In genomic region chr15:81192858-81193257, GRCm38 (mm10) we compare ENCODE assay signal across 21 mouse cellular contexts. TPM values are rescaled to one million over a fixed set of nuclear protein-coding genes. Genes with fewer than 3 reads are reported as not detected.
"Had no signal": no experiment of that assay in that cellular context is flagged by ENCODE, and none has a peak within 500 bp of the region (broad histone marks: within the 10 kb centered on the region; RNA-seq: fewer than 3 reads in every experiment).

No protein-coding gene starts in this region.

- H3K4me3 ChIP-seq: limb, embryonic 10.5 days; limb, embryonic 13.5 days; liver, embryonic 13.5 days; neural tube, embryonic 12.5 days; neural tube, embryonic 15.5 days had no signal

- DNase-seq: kidney, adult 2 months; kidney, postnatal 25 days; liver; liver, embryonic 13.5 days; lung, adult 2 months; lung, postnatal 14 days; lung, postnatal 4 days; midbrain, embryonic 14.5 days; right cerebral cortex, adult 18-20 months; right cerebral cortex, postnatal 14 days; right cerebral cortex, postnatal 4 days; thymus, adult 18-20 months; thymus, postnatal 36 days had no signal

- H3K27me3 ChIP-seq: limb, embryonic 13.5 days; liver, embryonic 13.5 days; neural tube, embryonic 12.5 days; neural tube, embryonic 15.5 days had no signal

- H3K36me3 ChIP-seq: liver, embryonic 13.5 days; neural tube, embryonic 12.5 days; neural tube, embryonic 15.5 days had no signal

- H3K27ac ChIP-seq: kidney, postnatal 0 days; limb, embryonic 10.5 days; limb, embryonic 13.5 days; liver, embryonic 13.5 days; neural tube, embryonic 12.5 days; neural tube, embryonic 15.5 days had no signal

RNA-seq across cellular contexts. Expression of gene Mchr1, which starts 42.4 kb away (rescaled TPM):
- total RNA-seq: megakaryocyte progenitor cell, adult 5-6 weeks; megakaryocyte-erythroid progenitor cell, adult 5-6 weeks had no signal
- polyA plus RNA-seq: spleen, adult 2 months had no signal
